Mouse (Mus musculus) kidney, postnatal 4 days (tissue): ENCODE measurements around the gene Bzw2.

ENCODE experiments used
- DNase-seq, 2 experiments: peaks; one replicate each; pipeline ENCODE4 v3.0.0; 2021; ENCODE audit warnings: mixed read lengths in 2 of 2

Bzw2 gene

GRCm38 (mm10) chr12:36134111-36134510 lies 23.8 kb downstream of the Bzw2 start:
- no peak for DNase-seq

GRCm38 (mm10) chr12:36133547-36133946 lies 24.3 kb downstream of the Bzw2 start:
- no peak for DNase-seq

- DNase-seq: no peak
Observed at GRCm38 (mm10) chr12:36132668-36133067, 25.2 kb downstream of the Bzw2 start.

- no peak for DNase-seq
Observed at GRCm38 (mm10) chr12:36132254-36132653, 25.6 kb downstream of the Bzw2 start.

GRCm38 (mm10) chr12:36129826-36130225 lies 28.1 kb downstream of the Bzw2 start:
- DNase-seq: no peak

- peak in 1 of 2 experiments; percentile 11 for DNase-seq
Observed at GRCm38 (mm10) chr12:36126049-36126448, 31.8 kb downstream of the Bzw2 start.

GRCm38 (mm10) chr12:36119244-36119643 lies 38.6 kb downstream of the Bzw2 start:
- DNase-seq: no peak

GRCm38 (mm10) chr12:36117161-36117560 lies 40.7 kb downstream of the Bzw2 start:
- no peak for DNase-seq

- DNase-seq: no peak
Observed at GRCm38 (mm10) chr12:36112081-36112480, 45.8 kb downstream of the Bzw2 start.

- DNase-seq: no peak
Observed at GRCm38 (mm10) chr12:36111110-36111509, 46.8 kb downstream of the Bzw2 start.

- DNase-seq: no peak
Observed at GRCm38 (mm10) chr12:36110457-36110856, 47.4 kb downstream of the Bzw2 start.

GRCm38 (mm10) chr12:36108442-36108841 lies 49.4 kb downstream of the Bzw2 start:
- DNase-seq: peak in 1 of 2 experiments; percentile 10

GRCm38 (mm10) chr12:36103592-36103910 lies 54.3 kb downstream of the Bzw2 start:
- no peak for DNase-seq

- DNase-seq: no peak
Observed at GRCm38 (mm10) chr12:36102733-36103591, 54.9 kb downstream of the Bzw2 start.

GRCm38 (mm10) chr12:36095371-36095880 lies 62.5 kb downstream of the Bzw2 start:
- DNase-seq: no peak

GRCm38 (mm10) chr12:36093081-36093670 lies 64.7 kb downstream of the Bzw2 start:
- no peak for DNase-seq

GRCm38 (mm10) chr12:36091964-36092363 lies 65.9 kb downstream of the Bzw2 start:
- DNase-seq: no peak

- DNase-seq: no peak
Observed at GRCm38 (mm10) chr12:36089221-36089620, 68.7 kb downstream of the Bzw2 start.

GRCm38 (mm10) chr12:36088804-36089203 lies 69.1 kb downstream of the Bzw2 start:
- DNase-seq: no peak

GRCm38 (mm10) chr12:36085380-36085779 lies 72.5 kb downstream of the Bzw2 start:
- no peak for DNase-seq

- no peak for DNase-seq
Observed at GRCm38 (mm10) chr12:36078101-36078899, 79.6 kb downstream of the Bzw2 start.

- DNase-seq: no peak
Observed at GRCm38 (mm10) chr12:36072860-36073259, 85.0 kb downstream of the Bzw2 start.

- DNase-seq: no peak
Observed at GRCm38 (mm10) chr12:36070231-36070630, 87.6 kb downstream of the Bzw2 start.
